Mouse (Mus musculus) small intestine, adult 2 months (tissue): Measurements from ENCODE around the gene Slf2.

ENCODE experiments used
- CTCF ChIP-seq: fragments of 200-500 bp; IDR thresholded peaks from 2 replicates; pipeline ENCODE4 v1.5.1; 2012; ENCODE audit warnings: low read depth, mild to moderate bottlenecking, control low read depth, inconsistent platforms, low read length, moderate library complexity, mixed read lengths; ENCODE audit not compliant: insufficient replicate concordance, insufficient read length; ENCODE audit errors: extremely low read depth
- POLR2A ChIP-seq: fragments of 200-500 bp; IDR thresholded peaks from 2 replicates; pipeline ENCODE4 v1.6.1; 2012; ENCODE audit warnings: low read depth, mild to moderate bottlenecking, control low read depth, inconsistent platforms, low read length, moderate library complexity

GRCm38 (mm10) chr19:45018351-45018831 lies 87.4 kb downstream of the Slf2 start:
- TF ChIP-seq POLR2A (no peak), CTCF (no peak)
